Mouse (Mus musculus): ENCODE results near the gene Senp5.

- TF ChIP-seq EP300 (IDR thresholded peaks at IDR 0.05) (no peak), CTCF (IDR thresholded peaks at IDR 0.05) (peak; percentile 89)
Measured at GRCm38 (mm10) chr16:31943980-31944379, 59.1 kb downstream of the Senp5 start.

All from lung, postnatal 0 days (tissue).